Mouse (Mus musculus) heart, adult 2 months (tissue): ENCODE results near the gene Cirbp.

Source experiments
- CTCF ChIP-seq: fragments of 200-600 bp; IDR thresholded peaks from 2 replicates; pipeline ENCODE4 v1.8.1; 2022; ENCODE audit warnings: antibody characterized with exemption, mild to moderate bottlenecking, moderate library complexity
- EP300 ChIP-seq: fragments of 200-500 bp; IDR thresholded peaks from 2 replicates; pipeline ENCODE4 v1.6.1; 2011; ENCODE audit warnings: low read depth, low read length, control low read depth; ENCODE audit not compliant: insufficient read depth
- POLR2A ChIP-seq: fragments of 200-500 bp; IDR thresholded peaks from 2 replicates; pipeline ENCODE4 v1.6.1; 2011; ENCODE audit warnings: mild to moderate bottlenecking, low read depth, low read length, control low read depth; ENCODE audit not compliant: insufficient read depth

DNA sequence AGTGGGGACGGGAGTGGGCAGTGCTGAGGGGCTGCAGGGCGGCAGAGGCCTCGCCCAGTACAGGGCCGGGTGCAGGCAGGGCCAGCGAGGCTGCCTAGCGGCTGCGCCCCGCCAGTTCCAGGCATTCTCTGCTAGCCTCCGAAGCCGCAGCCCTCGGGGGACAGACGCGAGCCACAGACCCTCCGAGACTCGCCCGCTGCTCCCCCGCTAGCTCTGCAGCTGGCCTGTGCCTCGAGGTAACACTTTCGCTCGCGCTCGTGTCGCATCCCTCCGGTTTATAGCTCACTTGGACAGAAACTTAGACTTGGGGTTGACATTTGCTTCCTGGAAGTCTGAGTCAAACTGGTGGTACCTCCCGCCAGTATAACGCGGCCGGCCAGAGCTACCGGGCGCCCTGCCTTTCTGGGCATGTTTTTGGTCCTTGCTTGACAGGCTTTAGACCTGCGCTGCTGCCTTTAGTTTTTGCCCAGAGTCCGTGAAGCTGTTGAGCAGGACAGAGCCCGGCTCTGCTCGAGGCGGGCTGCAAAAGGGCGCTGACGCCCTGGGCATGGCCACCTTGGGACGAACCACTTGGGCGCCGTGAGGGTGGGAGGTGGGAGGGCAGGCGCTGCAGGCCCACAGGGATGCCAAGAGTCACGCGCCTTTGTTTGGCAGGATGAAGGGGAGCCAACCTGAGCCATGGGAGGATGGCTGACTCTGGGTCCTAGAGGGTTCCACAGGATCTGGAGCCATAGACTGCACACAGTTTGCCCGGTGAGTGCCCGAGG lies 6.2 kb downstream of the Cirbp start:
- no peak for TF ChIP-seq CTCF
- no peak for TF ChIP-seq POLR2A
- TF ChIP-seq EP300 = no peak
